Mouse (Mus musculus) heart, adult 2 months (tissue): ENCODE measurements at regions not wholly inside any gene's neighbourhood (a gene's known extent, or its start where the extent isn't known, plus 50 kb on each side); places are given as distances from the start of the nearest gene placed in this dataset.

Source experiments
- CTCF ChIP-seq: fragments of 200-600 bp; IDR thresholded peaks from 2 replicates; pipeline ENCODE4 v1.8.1; 2022; ENCODE audit warnings: antibody characterized with exemption, mild to moderate bottlenecking, moderate library complexity
- POLR2A ChIP-seq: fragments of 200-500 bp; IDR thresholded peaks from 2 replicates; pipeline ENCODE4 v1.6.1; 2011; ENCODE audit warnings: mild to moderate bottlenecking, low read depth, low read length, control low read depth; ENCODE audit not compliant: insufficient read depth

GRCm38 (mm10) chr12:69481420-69481819 is 101.4 kb downstream of the Vcpkmt start:
- no peak for TF ChIP-seq POLR2A
- TF ChIP-seq CTCF = no peak
